Mouse (Mus musculus): ENCODE data around the gene Nhlrc4.

DNA sequence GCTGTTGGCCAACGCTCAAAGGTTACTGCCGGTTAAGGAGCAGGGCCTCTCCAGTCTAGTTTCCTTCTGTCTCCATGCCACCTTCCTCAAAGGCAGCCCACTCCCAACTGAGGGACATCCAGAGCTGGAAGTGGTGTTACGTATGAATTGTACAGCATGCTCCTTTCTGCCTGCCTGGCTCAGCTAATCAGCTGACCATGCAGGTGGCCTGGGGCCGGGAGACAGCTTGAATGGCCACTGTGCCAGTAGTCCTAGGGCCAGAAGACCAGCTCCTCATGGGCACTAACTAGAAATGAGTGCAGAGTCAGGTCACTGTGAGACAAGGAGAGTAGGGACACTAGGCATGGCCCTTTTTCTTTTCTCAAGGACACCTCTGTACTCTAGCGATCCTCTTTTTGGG is 8.4 kb upstream of the Nhlrc4 start:
- no peak for TF ChIP-seq CTCF (IDR thresholded peaks at IDR 0.05)
- no peak for TF ChIP-seq EP300 (IDR thresholded peaks at IDR 0.05)
